Mouse (Mus musculus) spleen, adult 18-20 months (tissue): Measurements from ENCODE around the gene Tex26.

Experiments
- DNase-seq, 2 experiments: peaks; one replicate each; pipeline ENCODE4 v3.0.0; 2022; ENCODE audit warnings: mixed read lengths in 2 of 2

The Tex26 gene

DNA sequence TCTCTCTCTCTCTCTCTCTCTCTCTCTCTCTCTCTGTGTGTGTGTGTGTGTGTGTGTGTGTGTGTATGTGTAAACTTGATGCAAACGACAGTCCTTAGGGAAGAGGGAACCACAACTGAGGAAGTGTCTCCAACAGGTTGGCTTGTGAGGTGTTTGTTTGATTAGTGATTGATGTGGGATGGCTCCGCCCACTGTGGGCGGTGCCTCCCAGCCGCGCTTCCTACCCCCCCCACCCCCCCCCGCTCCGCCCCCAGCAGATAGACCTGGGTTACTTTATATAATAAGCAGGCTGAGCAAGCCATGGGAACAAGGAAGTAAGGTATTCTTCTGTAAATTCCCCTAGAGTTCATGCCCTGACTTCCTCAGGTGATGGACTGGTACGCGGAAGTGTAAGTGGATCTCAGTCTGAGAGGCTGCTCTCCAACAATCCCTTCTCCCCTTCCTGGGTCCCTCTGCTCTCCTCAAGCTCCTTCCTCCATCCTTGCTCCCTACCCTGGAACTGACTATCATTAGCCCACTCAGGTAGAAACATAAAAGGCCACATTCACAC lies 5.2 kb upstream of the Tex26 start:
- no peak for DNase-seq

- DNase-seq: no peak
Measured at GRCm38 (mm10) chr5:149436541-149436940, 2.9 kb upstream of the Tex26 start.

GRCm38 (mm10) chr5:149437150-149437549 lies 2.3 kb upstream of the Tex26 start:
- no peak for DNase-seq

DNA sequence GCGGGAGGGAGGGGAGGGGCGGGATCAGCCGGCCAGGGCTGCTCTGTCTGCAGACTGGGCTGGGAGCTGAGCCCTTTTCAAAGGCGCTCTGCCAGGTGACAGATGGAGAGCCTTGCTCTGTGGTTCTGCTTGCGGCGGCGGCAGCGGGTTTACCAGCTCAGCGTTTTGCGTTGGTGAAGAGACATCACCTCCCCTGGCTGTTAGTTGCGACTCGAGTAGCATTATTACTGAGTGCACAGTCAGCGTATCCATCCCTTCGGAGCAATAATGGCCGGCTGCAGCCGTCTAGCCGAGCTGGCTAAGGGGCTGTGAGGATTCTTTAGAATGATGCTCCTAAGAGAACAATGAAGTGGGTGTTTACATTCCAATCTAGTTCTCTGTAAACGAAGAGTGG lies 717 bp downstream of the Tex26 start:
- DNase-seq: no peak

DNA sequence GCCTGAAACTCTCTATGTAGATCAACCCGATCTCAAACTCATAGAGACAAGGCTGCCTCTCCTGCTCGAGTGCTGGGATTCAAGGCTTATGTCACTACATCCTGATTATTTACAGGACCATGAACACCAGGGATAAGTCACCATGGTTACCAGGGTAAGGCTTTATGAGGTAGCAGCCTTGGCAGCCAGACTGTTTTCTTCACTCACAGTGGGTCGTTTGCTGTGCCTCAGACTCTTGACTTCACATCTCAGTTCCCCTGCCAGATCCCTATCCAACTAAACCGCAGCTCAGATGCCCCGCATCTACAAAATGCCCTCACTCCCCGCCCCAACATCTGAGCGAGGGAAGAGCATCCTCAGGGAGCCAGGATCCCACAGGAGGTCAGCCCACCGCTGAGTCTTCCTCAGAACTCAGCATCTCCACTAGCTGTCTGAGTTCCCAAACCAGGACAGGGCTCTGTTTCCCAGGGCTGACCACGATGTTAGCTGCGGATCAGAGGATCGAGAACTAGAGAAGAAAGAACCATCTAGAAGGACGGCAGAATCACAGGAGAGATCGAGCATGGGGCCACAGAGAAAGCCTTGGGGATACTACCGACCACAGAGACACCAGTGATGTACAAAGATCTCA lies 2.3 kb downstream of the Tex26 start:
- no peak for DNase-seq

DNA sequence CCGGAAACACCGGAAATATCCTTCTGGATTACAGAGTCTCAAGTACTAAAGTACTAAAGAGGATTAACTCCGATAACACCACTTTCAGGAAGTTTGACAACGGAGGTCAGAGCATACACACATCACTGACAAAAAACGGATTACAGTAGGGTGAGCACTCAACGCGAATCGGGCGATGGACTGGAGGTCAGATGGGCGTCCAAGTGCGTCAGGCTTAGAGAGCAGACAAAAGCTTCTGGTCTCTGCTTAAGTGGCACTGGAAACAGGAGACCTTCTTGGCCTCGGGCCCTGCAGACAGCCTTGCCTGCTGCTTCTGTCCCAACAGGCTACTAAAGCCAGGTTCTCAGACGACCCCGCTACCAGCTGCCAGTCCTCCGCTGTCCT lies 2.8 kb downstream of the Tex26 start:
- no peak for DNase-seq

GRCm38 (mm10) chr5:149444451-149444850 lies 5.0 kb downstream of the Tex26 start:
- DNase-seq: no peak

DNA sequence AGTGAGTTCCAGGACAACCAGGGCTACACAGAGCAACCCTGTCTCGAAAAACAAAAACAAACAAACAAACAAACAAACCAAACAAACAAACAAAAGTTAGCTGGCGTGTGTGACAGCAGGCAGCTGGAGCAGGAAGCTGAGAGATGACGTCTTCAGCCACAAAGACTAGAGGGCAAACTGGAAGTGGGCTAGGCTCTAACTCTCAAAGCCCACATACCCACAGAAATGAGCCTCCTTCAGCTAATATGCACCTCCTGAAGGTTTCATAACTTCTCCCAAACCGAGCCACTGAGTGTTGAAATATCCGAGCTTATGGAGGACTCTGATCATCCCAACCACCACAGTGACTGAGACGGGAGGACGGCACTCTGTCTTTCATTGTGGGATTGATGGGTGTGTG lies 7.0 kb downstream of the Tex26 start:
- no peak for DNase-seq

- no peak for DNase-seq
Measured at GRCm38 (mm10) chr5:149447733-149448132, 8.3 kb downstream of the Tex26 start.

GRCm38 (mm10) chr5:149449406-149449805 lies 9.9 kb downstream of the Tex26 start:
- no peak for DNase-seq

DNA sequence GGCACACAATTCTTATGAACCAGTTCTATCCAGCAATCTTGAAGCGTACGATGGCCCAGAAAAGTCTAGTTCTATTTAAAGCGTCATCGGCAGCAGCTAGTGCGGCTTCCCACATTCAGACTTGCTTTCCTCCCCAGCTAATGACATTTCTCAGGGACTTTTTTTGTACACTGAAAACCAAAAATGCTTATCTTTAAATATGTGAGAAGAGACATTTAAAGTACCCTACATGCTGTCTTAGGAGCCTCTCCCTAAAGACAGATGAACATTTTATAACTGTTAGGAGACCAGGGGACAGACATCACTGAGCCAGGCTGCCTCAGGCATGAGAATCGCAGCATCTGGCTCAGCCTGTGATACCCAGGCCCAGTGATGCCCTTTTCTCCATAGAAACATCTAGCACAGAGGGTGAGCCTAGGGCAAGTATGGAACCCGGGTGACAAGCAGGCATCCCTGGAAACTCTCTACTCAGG lies 11.8 kb downstream of the Tex26 start:
- DNase-seq: no peak

GRCm38 (mm10) chr5:149454281-149454680 lies 14.8 kb downstream of the Tex26 start:
- peak; percentile 13 to 74 for DNase-seq

DNA sequence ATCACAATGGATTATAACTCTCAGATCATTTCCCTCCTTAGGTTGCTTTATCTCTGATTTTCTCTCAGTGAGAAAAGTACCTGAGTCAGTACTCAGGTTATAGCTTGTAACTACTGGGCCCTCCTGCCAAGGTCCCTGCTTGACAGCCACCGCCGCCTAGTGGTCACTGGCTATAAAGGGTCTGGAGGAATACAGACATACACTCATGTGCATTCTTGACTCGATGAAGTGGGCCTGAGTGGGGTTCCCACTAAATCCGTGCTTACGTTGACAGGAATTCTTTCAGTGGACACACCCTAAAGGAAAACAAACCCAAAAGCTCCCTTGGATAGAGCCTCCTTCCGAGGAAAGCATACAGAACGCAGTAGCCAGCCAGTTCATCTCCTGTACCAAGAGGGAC lies 17.1 kb downstream of the Tex26 start:
- no peak for DNase-seq

DNA sequence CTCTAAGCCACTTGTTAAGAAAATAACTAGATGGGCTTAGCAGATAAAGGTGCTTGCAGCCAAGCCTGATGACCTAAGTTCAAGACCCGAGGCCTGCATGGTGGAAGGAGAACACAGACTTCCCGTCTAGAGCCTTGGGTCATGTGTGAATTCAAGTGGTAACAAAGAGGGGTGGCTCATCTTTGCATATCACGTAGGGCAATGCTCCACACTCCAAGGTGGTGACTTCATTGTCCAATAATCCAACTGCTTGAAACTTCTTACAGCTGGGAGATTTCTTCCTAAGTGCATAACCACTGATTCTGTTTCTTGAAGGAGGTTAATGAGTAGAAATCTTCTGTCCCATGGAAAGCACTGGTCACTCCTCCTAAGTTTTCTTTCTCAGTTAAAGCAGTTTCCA lies 22.6 kb downstream of the Tex26 start:
- DNase-seq: no peak

DNA sequence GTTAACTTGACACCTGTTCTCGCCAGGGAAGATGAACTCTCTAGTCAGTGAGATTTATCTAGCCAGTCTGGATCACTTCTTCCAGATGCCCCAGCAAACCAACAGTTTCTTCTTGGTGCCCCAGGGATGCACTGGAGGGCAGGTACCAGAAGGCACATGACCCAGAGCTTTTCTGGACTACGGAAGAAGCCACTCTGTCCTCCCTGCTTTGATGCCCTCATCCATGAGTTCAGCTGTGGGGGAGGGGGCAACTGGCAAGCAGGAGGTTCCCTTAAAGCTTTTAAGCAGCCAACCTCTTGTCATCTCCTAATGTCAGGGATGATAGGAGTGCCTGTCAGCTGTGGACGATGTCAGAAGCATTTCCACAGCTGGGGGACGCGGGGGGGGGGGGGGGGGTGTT lies 25.8 kb downstream of the Tex26 start:
- DNase-seq: no peak

DNA sequence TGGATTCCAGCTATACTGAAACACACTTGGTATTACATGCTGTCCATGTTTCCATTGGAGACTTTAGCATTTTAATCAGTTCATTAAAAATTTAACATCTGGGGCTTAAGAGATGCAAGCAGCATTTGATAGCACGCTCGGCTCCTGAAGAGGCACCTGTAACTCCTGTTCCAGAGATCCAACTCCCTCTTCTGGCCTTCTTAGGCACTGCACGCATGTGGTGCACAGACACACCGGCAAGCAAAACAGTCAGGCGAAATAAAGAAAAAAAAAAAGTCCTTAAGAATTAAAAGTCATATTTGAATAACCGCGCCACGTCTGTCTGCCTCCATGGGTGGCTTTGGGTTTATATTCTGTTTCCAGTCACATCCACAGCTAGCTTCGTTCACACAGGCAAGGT lies 34.7 kb downstream of the Tex26 start:
- DNase-seq: no peak

DNA sequence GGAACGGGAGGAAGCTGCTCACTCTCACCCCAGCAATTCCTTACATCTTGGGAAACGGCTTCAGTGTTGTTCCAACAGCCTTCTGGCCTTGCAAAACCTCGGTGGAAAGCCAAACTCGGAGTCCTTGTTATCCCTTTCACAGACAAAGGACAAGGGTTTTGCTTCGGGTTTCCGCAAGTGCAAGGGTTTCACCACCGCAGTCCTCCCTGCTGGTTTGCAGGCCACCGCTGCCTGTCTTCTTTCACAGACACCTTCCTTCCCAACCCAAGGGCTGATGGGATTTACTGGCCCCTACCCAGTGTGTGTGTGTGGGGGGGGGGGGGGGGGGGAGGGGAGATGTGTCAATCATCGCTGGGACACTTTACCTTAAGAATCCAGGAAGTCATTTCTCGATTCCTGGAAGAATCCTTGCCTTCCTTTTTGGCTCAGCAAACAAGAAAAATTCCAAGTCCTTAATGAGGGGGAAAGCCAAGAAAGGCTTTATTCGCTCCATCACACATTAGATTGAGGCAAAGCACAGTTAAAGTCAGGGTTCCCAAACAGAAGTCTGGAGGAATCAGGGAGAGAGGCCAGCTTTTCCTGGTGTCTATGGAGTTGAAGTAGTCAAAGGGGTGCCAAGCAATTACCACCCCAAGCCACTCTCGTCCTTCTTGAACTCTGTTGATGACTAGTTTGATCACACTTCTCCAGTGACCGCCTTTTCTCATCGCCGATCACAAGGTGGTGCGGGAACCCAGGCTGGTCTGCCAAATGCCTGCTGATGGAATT lies 35.4 kb downstream of the Tex26 start:
- DNase-seq: no peak

DNA sequence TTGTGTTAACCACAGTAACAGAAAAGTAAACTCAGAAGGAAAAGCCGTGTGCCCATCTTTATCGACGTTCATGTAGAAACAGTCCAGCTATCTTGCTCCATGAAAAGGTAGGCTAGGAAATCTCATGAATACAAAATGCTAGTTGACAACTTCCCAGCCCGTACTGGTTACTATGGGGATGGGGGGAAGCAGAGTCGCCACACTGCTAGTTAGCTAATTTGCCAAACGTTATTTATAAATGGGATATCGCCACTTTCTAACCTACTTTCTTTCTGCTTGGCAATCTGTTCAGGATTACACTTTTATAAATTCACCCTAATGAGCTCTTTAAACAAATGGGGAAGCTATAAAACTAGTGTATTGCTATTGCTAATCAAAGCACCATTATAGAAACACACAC lies 42.5 kb downstream of the Tex26 start:
- no peak for DNase-seq

GRCm38 (mm10) chr5:149483321-149484052 lies 44.0 kb downstream of the Tex26 start:
- DNase-seq: peak in 1 of 2 experiments; percentile 3

DNA sequence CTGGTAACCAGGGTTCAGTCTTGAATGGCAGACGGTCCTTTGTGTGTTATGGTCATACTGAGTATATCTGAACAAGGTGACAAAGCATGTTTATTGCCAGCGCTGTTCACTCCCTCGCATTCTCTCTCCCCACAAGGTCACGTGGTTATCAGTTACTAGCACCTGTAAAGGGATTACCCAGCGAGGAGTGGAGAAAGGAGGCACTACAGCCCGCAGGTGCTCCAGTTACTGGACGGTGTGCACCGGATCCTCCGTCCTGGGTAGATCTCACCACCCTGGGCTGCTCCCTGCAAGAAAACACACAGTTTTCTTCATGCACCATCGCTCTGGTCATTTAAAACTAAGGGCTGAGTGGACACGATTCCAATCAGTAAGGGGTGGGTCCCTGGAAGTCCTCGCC lies 44.8 kb downstream of the Tex26 start:
- no peak for DNase-seq

DNA sequence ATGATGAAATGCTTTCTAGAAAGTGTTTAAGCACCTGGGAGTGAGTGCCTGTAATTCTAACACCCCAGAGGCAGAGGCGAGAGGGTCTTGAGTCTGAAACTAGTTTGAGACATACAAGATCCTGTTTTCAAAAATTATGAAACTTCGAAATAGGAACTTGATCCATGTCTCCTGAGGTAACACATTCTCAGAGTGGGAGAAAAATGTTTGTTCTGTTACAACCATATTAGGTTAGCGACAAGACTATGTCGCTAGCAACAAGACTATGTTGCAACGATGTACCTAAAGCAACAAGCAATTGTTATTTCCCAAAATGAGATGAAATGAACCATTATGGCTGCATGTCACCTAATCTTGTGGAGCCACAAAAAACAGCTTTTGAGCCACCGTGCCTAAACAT lies 46.0 kb downstream of the Tex26 start:
- DNase-seq: no peak

DNA sequence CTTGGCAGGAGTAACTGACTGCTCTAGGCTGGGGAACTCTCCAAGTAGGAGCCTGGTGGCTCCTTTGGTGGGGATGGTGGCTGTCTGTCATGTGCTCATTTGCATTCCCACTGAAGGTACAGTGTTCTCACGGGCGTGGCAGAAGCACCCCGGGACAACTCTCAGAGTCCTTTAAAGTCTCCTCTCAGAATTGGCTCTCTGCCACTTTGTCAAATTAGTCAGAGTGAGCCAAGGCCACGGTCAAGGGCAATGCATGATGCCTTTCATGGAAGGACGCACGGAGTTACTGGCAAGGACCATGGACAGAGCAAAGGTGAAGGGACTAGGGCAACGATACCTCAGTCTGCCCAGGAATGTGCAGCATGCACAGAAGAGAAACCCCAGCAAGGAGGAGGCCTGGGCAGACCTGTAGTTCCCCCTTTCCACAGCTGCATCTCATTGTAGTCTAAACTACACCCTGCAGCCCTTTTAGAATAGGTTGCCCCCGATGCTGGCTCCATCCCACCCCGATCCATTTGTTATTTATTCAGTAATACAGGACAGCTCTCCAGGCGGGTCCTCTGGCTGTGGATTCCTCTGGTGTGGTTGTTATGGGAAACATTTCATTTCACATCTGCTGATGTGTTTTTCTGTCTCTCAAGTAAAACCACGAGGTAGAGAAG lies 49.0 kb downstream of the Tex26 start:
- DNase-seq: no peak

DNA sequence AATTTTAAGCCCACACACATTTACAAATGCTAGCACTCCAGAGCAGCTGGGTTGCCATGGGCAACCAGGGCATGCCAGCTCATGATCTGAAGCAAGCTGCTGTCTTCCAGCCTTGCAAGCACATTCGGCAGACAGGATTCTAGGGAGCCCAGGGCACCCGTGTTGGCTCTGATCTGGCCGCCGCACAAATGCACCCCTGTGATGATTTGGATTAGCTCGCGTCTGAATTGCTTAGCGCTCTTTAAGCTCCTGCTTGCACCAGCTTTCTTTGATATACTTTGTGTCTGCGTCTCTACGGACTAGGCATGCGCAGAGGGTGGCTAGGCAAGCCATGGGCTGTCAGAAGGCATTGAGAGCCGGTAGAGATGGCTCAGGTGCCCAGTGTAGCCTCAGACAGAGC lies 49.7 kb downstream of the Tex26 start:
- DNase-seq: no peak
